Mouse (Mus musculus): Measurements from ENCODE around the gene Hspa2. TPM values are rescaled to one million over a fixed set of nuclear protein-coding genes. Genes with fewer than 3 reads are reported as not detected.

Hspa2 gene
- total RNA-seq, 2 experiments from 2014 or later: 10.0 to 11.3 TPM

GRCm38 (mm10) chr12:76376649-76377048 is 27.3 kb upstream of the Hspa2 start:
- intact Hi-C loops (cut with DNase I): no loop called here
- peak; percentile 16 for DNase-seq

- intact Hi-C loops (cut with DNase I): no loop called here
- no peak for DNase-seq
Measured at GRCm38 (mm10) chr12:76377059-76377458, 26.9 kb upstream of the Hspa2 start.

- intact Hi-C loops (cut with DNase I): no loop called here
Measured at GRCm38 (mm10) chr12:76377726-76378125, 26.2 kb upstream of the Hspa2 start.

GRCm38 (mm10) chr12:76378556-76378955 is 25.4 kb upstream of the Hspa2 start:
- no peak for DNase-seq
- intact Hi-C loops (cut with DNase I): no loop called here

More at GRCm38 (mm10) chr12:76377726-76378125, 26.2 kb upstream of the Hspa2 start:
- DNase-seq: no peak

- DNase-seq: no peak
Measured at GRCm38 (mm10) chr12:76380151-76380550, 23.8 kb upstream of the Hspa2 start.

GRCm38 (mm10) chr12:76385342-76385741 is 18.6 kb upstream of the Hspa2 start:
- intact Hi-C loops (cut with DNase I): no loop called here

More at GRCm38 (mm10) chr12:76380151-76380550, 23.8 kb upstream of the Hspa2 start:
- intact Hi-C loops (cut with DNase I): no loop called here

GRCm38 (mm10) chr12:76388794-76389193 is 15.2 kb upstream of the Hspa2 start:
- intact Hi-C loops (cut with DNase I): no loop called here
- peak; percentile 66 for DNase-seq

More at GRCm38 (mm10) chr12:76385342-76385741, 18.6 kb upstream of the Hspa2 start:
- DNase-seq: no peak

GRCm38 (mm10) chr12:76391595-76392271 is 12.2 kb upstream of the Hspa2 start:
- DNase-seq: no peak
- intact Hi-C loops (cut with DNase I): no loop called here

GRCm38 (mm10) chr12:76392979-76393378 is 11.0 kb upstream of the Hspa2 start:
- no peak for DNase-seq
- intact Hi-C loops (cut with DNase I): no loop called here

GRCm38 (mm10) chr12:76397281-76397680 is 6.7 kb upstream of the Hspa2 start:
- no peak for DNase-seq
- intact Hi-C loops (cut with DNase I): no loop called here

GRCm38 (mm10) chr12:76401674-76402073 is 2.3 kb upstream of the Hspa2 start:
- intact Hi-C loops (cut with DNase I): loop anchor here (10.0 kb wide), 1 partner anchor 193 kb away; no protein-coding TSS in a partner anchor
- no peak for DNase-seq

- DNase-seq: no peak
Measured at GRCm38 (mm10) chr12:76402991-76403885, 738 bp upstream of the Hspa2 start.

GRCm38 (mm10) chr12:76404836-76405182 is 833 bp downstream of the Hspa2 start:
- intact Hi-C loops (cut with DNase I): loop anchor here (10.0 kb wide), 1 partner anchor 190 kb away; no protein-coding TSS in a partner anchor
- DNase-seq: peak; percentile 21

More at GRCm38 (mm10) chr12:76402991-76403885, 738 bp upstream of the Hspa2 start:
- intact Hi-C loops (cut with DNase I): loop anchor here (10.0 kb wide), 1 partner anchor 192 kb away; no protein-coding TSS in a partner anchor

GRCm38 (mm10) chr12:76405183-76405970 is 1.4 kb downstream of the Hspa2 start:
- peak; percentile 25 for DNase-seq
- intact Hi-C loops (cut with DNase I): loop anchor here (10.0 kb wide), 1 partner anchor 189 kb away; no protein-coding TSS in a partner anchor

- intact Hi-C loops (cut with DNase I): loop anchor here (10.0 kb wide), 1 partner anchor 189 kb away; no protein-coding TSS in a partner anchor
- DNase-seq: no peak
Measured at GRCm38 (mm10) chr12:76405971-76406370, 2.0 kb downstream of the Hspa2 start.

GRCm38 (mm10) chr12:76407184-76407583 is 3.2 kb downstream of the Hspa2 start:
- no peak for DNase-seq
- intact Hi-C loops (cut with DNase I): loop anchor here (10.0 kb wide), 1 partner anchor 188 kb away; no protein-coding TSS in a partner anchor

- intact Hi-C loops (cut with DNase I): loop anchor here (10.0 kb wide), 1 partner anchor 186 kb away; no protein-coding TSS in a partner anchor
Measured at GRCm38 (mm10) chr12:76409166-76409565, 5.2 kb downstream of the Hspa2 start.

GRCm38 (mm10) chr12:76415383-76416010 is 11.5 kb downstream of the Hspa2 start:
- intact Hi-C loops (cut with DNase I): no loop called here

More at GRCm38 (mm10) chr12:76409166-76409565, 5.2 kb downstream of the Hspa2 start:
- no peak for DNase-seq

GRCm38 (mm10) chr12:76417433-76417854 is 13.5 kb downstream of the Hspa2 start, which contains the start of gene Ppp1r36:
TSS of gene Ppp1r36 (plus strand) at chr12:76417538.
- no peak for DNase-seq
- intact Hi-C loops (cut with DNase I): no loop called here

More at GRCm38 (mm10) chr12:76415383-76416010, 11.5 kb downstream of the Hspa2 start:
- DNase-seq: no peak

GRCm38 (mm10) chr12:76418346-76418745 is 14.4 kb downstream of the Hspa2 start:
- DNase-seq: no peak
- intact Hi-C loops (cut with DNase I): no loop called here

All from left cerebral cortex, postnatal 4 days (tissue).